Mouse (Mus musculus) heart, embryonic 12.5 days (tissue): ENCODE results near the gene Cherp. TPM values are rescaled to one million over a fixed set of nuclear protein-coding genes. Genes with fewer than 3 reads are reported as not detected.

Source experiments
- ATAC-seq: fragments of 200-750 bp; cut with Nextera tagmentation; 2 replicates; pipeline ENCODE4 v1.8.0; 2017; ENCODE audit warnings: moderate TSS enrichment, moderate library complexity; ENCODE audit not compliant: insufficient number of reproducible peaks, low FRiP score
- H3K27ac ChIP-seq: fragments of 300-500 bp; sonication (generic); 2 replicates; pipeline ENCODE4 v1.5.1; 2016; ENCODE audit warnings: mild to moderate bottlenecking, moderate library complexity; ENCODE audit not compliant: poor library complexity, severe bottlenecking
- H3K27me3 ChIP-seq: fragments of 300-500 bp; sonication (generic); replicated peaks from 2 replicates; pipeline ENCODE4 v1.6.1; 2016; ENCODE audit warnings: mild to moderate bottlenecking, moderate library complexity
- H3K36me3 ChIP-seq: fragments of 300-500 bp; sonication (generic); 2 replicates; pipeline ENCODE4 v1.6.1; 2016; ENCODE audit warnings: mild to moderate bottlenecking, moderate library complexity
- H3K4me1 ChIP-seq: fragments of 300-500 bp; sonication (generic); replicated peaks from 2 replicates; pipeline ENCODE4 v1.6.1; 2016; ENCODE audit warnings: mild to moderate bottlenecking
- H3K4me2 ChIP-seq: fragments of 300-500 bp; sonication (generic); 2 replicates; pipeline ENCODE4 v1.6.1; 2016; ENCODE audit warnings: mild to moderate bottlenecking, moderate library complexity
- H3K4me3 ChIP-seq: fragments of 300-500 bp; sonication (generic); 2 replicates; pipeline ENCODE4 v1.5.1; 2016; ENCODE audit warnings: mild to moderate bottlenecking
- H3K9ac ChIP-seq: fragments of 300-500 bp; sonication (generic); 2 replicates; pipeline ENCODE4 v1.6.1; 2016; ENCODE audit warnings: mild to moderate bottlenecking, moderate library complexity
- H3K9me3 ChIP-seq: fragments of 300-500 bp; sonication (generic); replicated peaks from 2 replicates; pipeline ENCODE4 v1.6.1; 2016; ENCODE audit warnings: mild to moderate bottlenecking, moderate library complexity
- WGBS: fragments of 180-500 bp; shearing (Covaris S2); methylation state at CpG from one replicate; pipeline ENCODE4 v1.1.7; 2016; 5-methylcytosine and 5-hydroxymethylcytosine counted together
- polyA plus RNA-seq: library from polyadenylated mRNA; unstranded; fragments of >200 nt; fragmentation: Nextera tagmentation; extraction: Ambion mirVana; gene quantifications from 2 replicates; pipeline ENCODE4 v1.2.1, GENCODE M21; 2016

Gene Cherp
- polyA plus RNA-seq, 1 experiment from 2014 or later = 57.2 TPM

- peak within 1 kb of the TSS; percentile 75 for H3K9ac ChIP-seq
- H3K9me3 ChIP-seq = no peaks in the 10 kb centered on the region
- 6% methylated on average over 34 of the region's 34 CpGs for WGBS
- ATAC-seq = peak; percentile 100
- H3K4me3 ChIP-seq = peak within 1 kb of the TSS; percentile 54
- H3K36me3 ChIP-seq = peaks cover 17% of the 10 kb centered on the region
- H3K27me3 ChIP-seq = no peaks in the 10 kb centered on the region
- H3K4me1 ChIP-seq = no peaks in the 10 kb centered on the region
- H3K27ac ChIP-seq = no peak within 1 kb of the TSS; the same call in 1 of the 2 replicates
- peak within 1 kb of the TSS; percentile 70 for H3K4me2 ChIP-seq
Measured at GRCm38 (mm10) chr8:72443338-72443993, 31.6 kb downstream of the Cherp start, which contains the start of the genes Calr3 and 1700030K09Rik. Gene Calr3 (minus strand): TSS chr8:72443870. Gene 1700030K09Rik (plus strand): TSS chr8:72443880.

- whole genome bisulfite sequencing = 71% methylated on average over 8 of the region's 8 CpGs
- Histone ChIP-seq H3K27me3 (no peaks in the 10 kb centered on the region), H3K36me3 (no peaks in the 10 kb centered on the region), H3K4me1 (peaks cover 9% of the 10 kb centered on the region), H3K27ac (no peak overlapping the region), H3K4me2 (no peak overlapping the region), H3K9ac (no peak overlapping the region), H3K9me3 (no peaks in the 10 kb centered on the region), H3K4me3 (no peak overlapping the region)
- no peak for ATAC-seq
Measured at GRCm38 (mm10) chr8:72438248-72439015, 36.6 kb downstream of the Cherp start.

- peak overlapping the region; percentile 1; the same call in 1 of the 2 replicates for H3K27ac ChIP-seq
- H3K9me3 ChIP-seq = no peaks in the 10 kb centered on the region
Measured at GRCm38 (mm10) chr8:72434952-72435351, 40.1 kb downstream of the Cherp start.

GRCm38 (mm10) chr8:72429676-72430075 is 45.4 kb downstream of the Cherp start:
- Histone ChIP-seq H3K27me3 (no peaks in the 10 kb centered on the region), H3K27ac (no peak overlapping the region)
- WGBS = 51% methylated on average over 13 of the region's 13 CpGs

More at GRCm38 (mm10) chr8:72434952-72435351, 40.1 kb downstream of the Cherp start:
- Histone ChIP-seq H3K36me3 (no peaks in the 10 kb centered on the region), H3K4me1 (peaks cover 9% of the 10 kb centered on the region), H3K27me3 (no peaks in the 10 kb centered on the region), H3K9ac (no peak overlapping the region), H3K4me2 (no peak overlapping the region), H3K4me3 (no peak overlapping the region)
- WGBS = 12% methylated on average over 2 of the region's 2 CpGs
- ATAC-seq = peak; percentile 74; the same call in 1 of the 2 replicates

GRCm38 (mm10) chr8:72422926-72423325 is 52.1 kb downstream of the Cherp start:
- Histone ChIP-seq H3K36me3 (no peaks in the 10 kb centered on the region), H3K4me1 (peaks cover 29% of the 10 kb centered on the region), H3K9ac (no peak overlapping the region), H3K9me3 (no peaks in the 10 kb centered on the region), H3K27ac (no peak overlapping the region), H3K4me3 (no peak overlapping the region), H3K27me3 (no peaks in the 10 kb centered on the region), H3K4me2 (no peak overlapping the region)
- ATAC-seq = no peak
- WGBS = 70% methylated on average over 1 of the region's 1 CpGs

More at GRCm38 (mm10) chr8:72429676-72430075, 45.4 kb downstream of the Cherp start:
- no peak for ATAC-seq
- H3K4me3 ChIP-seq = no peak overlapping the region
- H3K4me2 ChIP-seq = no peak overlapping the region
- H3K4me1 ChIP-seq = peaks cover 3% of the 10 kb centered on the region; the same call in 1 of the 2 replicates
- no peaks in the 10 kb centered on the region for H3K36me3 ChIP-seq
- H3K9me3 ChIP-seq = no peaks in the 10 kb centered on the region
- H3K9ac ChIP-seq = no peak overlapping the region

- Histone ChIP-seq H3K4me2 (peak within 1 kb of the TSS; percentile 83), H3K27me3 (no peaks in the 10 kb centered on the region), H3K9me3 (no peaks in the 10 kb centered on the region), H3K4me1 (peaks cover 42% of the 10 kb centered on the region), H3K36me3 (no peaks in the 10 kb centered on the region), H3K9ac (peak within 1 kb of the TSS; percentile 90), H3K27ac (peak within 1 kb of the TSS; percentile 91), H3K4me3 (peak within 1 kb of the TSS; percentile 91)
- WGBS = under 1% methylated on average over 48 of the region's 48 CpGs
- ATAC-seq = peak; percentile 98
Measured at GRCm38 (mm10) chr8:72421362-72422335, 53.4 kb downstream of the Cherp start, which contains the start of gene Eps15l1. Gene Eps15l1 (minus strand): TSS chr8:72421460.

GRCm38 (mm10) chr8:72420571-72421361 is 54.3 kb downstream of the Cherp start:
- Histone ChIP-seq H3K9ac (peak overlapping the region; percentile 90), H3K27me3 (no peaks in the 10 kb centered on the region), H3K9me3 (no peaks in the 10 kb centered on the region), H3K36me3 (no peaks in the 10 kb centered on the region), H3K27ac (peak overlapping the region; percentile 91), H3K4me1 (peaks cover 50% of the 10 kb centered on the region), H3K4me3 (peak overlapping the region; percentile 91), H3K4me2 (peak overlapping the region; percentile 83)
- peak; percentile 56 for ATAC-seq
- WGBS = 2% methylated on average over 72 of the region's 73 CpGs

GRCm38 (mm10) chr8:72418073-72418472 is 57.0 kb downstream of the Cherp start:
- no peak for ATAC-seq
- no peak overlapping the region for H3K27ac ChIP-seq
- H3K4me1 ChIP-seq = peaks cover 77% of the 10 kb centered on the region
- H3K9me3 ChIP-seq = no peaks in the 10 kb centered on the region
- WGBS = 93% methylated on average over 4 of the region's 4 CpGs
- no peak overlapping the region for H3K4me3 ChIP-seq
- H3K36me3 ChIP-seq = peaks cover 3% of the 10 kb centered on the region; the same call in 1 of the 2 replicates
- H3K27me3 ChIP-seq = no peaks in the 10 kb centered on the region
- H3K4me2 ChIP-seq = no peak overlapping the region
- H3K9ac ChIP-seq = no peak overlapping the region

- Histone ChIP-seq H3K4me1 (peaks cover 93% of the 10 kb centered on the region), H3K36me3 (peaks cover 9% of the 10 kb centered on the region), H3K27me3 (no peaks in the 10 kb centered on the region), H3K9ac (no peak overlapping the region), H3K27ac (no peak overlapping the region), H3K9me3 (no peaks in the 10 kb centered on the region), H3K4me3 (no peak overlapping the region), H3K4me2 (peak overlapping the region; percentile 4; the same call in 1 of the 2 replicates)
- no peak for ATAC-seq
- WGBS = 38% methylated on average over 2 of the region's 2 CpGs
Measured at GRCm38 (mm10) chr8:72415252-72415651, 59.8 kb downstream of the Cherp start.

- Histone ChIP-seq H3K4me1 (peaks cover 89% of the 10 kb centered on the region), H3K9ac (no peak overlapping the region), H3K27ac (peak overlapping the region; percentile 15; the same call in 1 of the 2 replicates), H3K36me3 (peaks cover 9% of the 10 kb centered on the region), H3K9me3 (no peaks in the 10 kb centered on the region), H3K4me3 (no peak overlapping the region), H3K27me3 (no peaks in the 10 kb centered on the region), H3K4me2 (no peak overlapping the region; the same call in 1 of the 2 replicates)
- 57% methylated on average over 7 of the region's 7 CpGs for WGBS
- peak; percentile 88 for ATAC-seq
Measured at GRCm38 (mm10) chr8:72413839-72414238, 61.2 kb downstream of the Cherp start.
